ENCODE assay signal across 8 mouse cellular contexts in genomic region chr2:9874467-9875219, GRCm38 (mm10). TPM values are rescaled to one million over a fixed set of nuclear protein-coding genes. Genes with fewer than 3 reads are reported as not detected.
A peak's percentile ranks its signal among the peaks of the same experiment; 100 is the strongest.
DNase-seq lines count a peak whose midpoint lies in the region; ATAC-seq lines count a peak whose summit lies in the region.
"Had no signal": no experiment of that assay in that cellular context is flagged by ENCODE, and none has a peak within 500 bp of the region (broad histone marks: within the 10 kb centered on the region; RNA-seq: fewer than 3 reads in every experiment).

No protein-coding gene starts in this region.

- no peak for DNase-seq in kidney, postnatal 14 days
- peak; percentile 13 for DNase-seq in thymus, postnatal 0 days (ENCODE audit: low spot score)
- DNase-seq in urinary bladder, postnatal 10 days (ENCODE audit: low spot score), result no peak
- DNase-seq: left cerebral cortex, postnatal 4 days had no signal

- H3K36me3 ChIP-seq in kidney, embryonic 15.5 days, result no peaks in the 10 kb centered on the region
- H3K36me3 ChIP-seq in embryonic facial prominence, embryonic 15.5 days, result no peaks in the 10 kb centered on the region
- H3K36me3 ChIP-seq in limb, embryonic 15.5 days, result no peaks in the 10 kb centered on the region

- peaks cover 33% of the 10 kb centered on the region for H3K4me1 ChIP-seq in kidney, embryonic 15.5 days
- H3K4me1 ChIP-seq in embryonic facial prominence, embryonic 15.5 days, result peaks cover 44% of the 10 kb centered on the region
- H3K4me1 ChIP-seq in limb, embryonic 15.5 days, result peaks cover 34% of the 10 kb centered on the region

- no peaks in the 10 kb centered on the region for H3K9me3 ChIP-seq in kidney, embryonic 15.5 days (replicated peaks)
- H3K9me3 ChIP-seq in embryonic facial prominence, embryonic 15.5 days (replicated peaks), result no peaks in the 10 kb centered on the region
- no peaks in the 10 kb centered on the region for H3K9me3 ChIP-seq in limb, embryonic 15.5 days

- H3K27me3 ChIP-seq in kidney, embryonic 15.5 days, result peaks cover 92% of the 10 kb centered on the region
- H3K27me3 ChIP-seq in embryonic facial prominence, embryonic 15.5 days, result peaks cover 63% of the 10 kb centered on the region
- peaks cover 88% of the 10 kb centered on the region for H3K27me3 ChIP-seq in limb, embryonic 15.5 days

- peak overlapping the region; percentile 68 for H3K27ac ChIP-seq in kidney, embryonic 15.5 days
- H3K27ac ChIP-seq in embryonic facial prominence, embryonic 15.5 days (replicated peaks), result no peak overlapping the region
- no peak overlapping the region for H3K27ac ChIP-seq in limb, embryonic 15.5 days

- peak overlapping the region; percentile 55 for H3K4me3 ChIP-seq in kidney, embryonic 15.5 days (replicated peaks)
- peak overlapping the region; percentile 54 for H3K4me3 ChIP-seq in embryonic facial prominence, embryonic 15.5 days (replicated peaks)
- H3K4me3 ChIP-seq in limb, embryonic 15.5 days, result peak overlapping the region; percentile 48

- H3K4me2 ChIP-seq in kidney, embryonic 15.5 days, result peak overlapping the region; percentile 38
- H3K4me2 ChIP-seq in embryonic facial prominence, embryonic 15.5 days (replicated peaks), result peak overlapping the region; percentile 92
- H3K4me2 ChIP-seq in limb, embryonic 15.5 days, result 0 out of 2 replicates have a peak overlapping the region, but pooled peaks have one; percentile 11

- peak overlapping the region; percentile 47 for H3K9ac ChIP-seq in kidney, embryonic 15.5 days
- H3K9ac ChIP-seq in embryonic facial prominence, embryonic 15.5 days, result no peak overlapping the region
- no peak overlapping the region for H3K9ac ChIP-seq in limb, embryonic 15.5 days

- WGBS in kidney, embryonic 15.5 days, result 15% methylated on average over 36 of the region's 39 CpGs
- 13% methylated on average over 37 of the region's 39 CpGs for WGBS in embryonic facial prominence, embryonic 15.5 days
- WGBS in limb, embryonic 15.5 days, result 14% methylated on average over 36 of the region's 39 CpGs

- no peak for ATAC-seq in kidney, embryonic 15.5 days (replicated peaks; ENCODE audit: low FRiP score)
- ATAC-seq in embryonic facial prominence, embryonic 15.5 days (ENCODE audit: insufficient number of reproducible peaks, low FRiP score, low TSS enrichment, low read depth), result no peak
- ATAC-seq in limb, embryonic 15.5 days (ENCODE audit: insufficient number of reproducible peaks, low FRiP score, low TSS enrichment, low read depth), result no peak
- no peak for ATAC-seq in monocyte, adult 5-6 weeks (replicated peaks; ENCODE audit: insufficient number of reproducible peaks, low FRiP score, low TSS enrichment, poor library complexity, severe bottlenecking)

RNA-seq across cellular contexts. Expression of gene 4930412O13Rik, which starts 6.4 kb away (rescaled TPM):
- 2.8 and 3.0 TPM in 2 replicates for polyA plus RNA-seq in kidney, embryonic 15.5 days (2015; fragmentation: Nextera tagmentation; extraction: Ambion mirVana)
- 0.67 TPM in 1 of 2 replicates, not detected in the other for polyA plus RNA-seq in embryonic facial prominence, embryonic 15.5 days (2015; fragmentation: Nextera tagmentation; extraction: Ambion mirVana)
- not detected in 2 replicates for polyA plus RNA-seq in limb, embryonic 15.5 days (2015; fragmentation: Nextera tagmentation; extraction: Ambion mirVana)
- not detected in 2 replicates for polyA plus RNA-seq in thymus, postnatal 0 days (2015; fragmentation: Nextera tagmentation; extraction: Ambion mirVana)
- total RNA-seq in monocyte, adult 5-6 weeks (2017), result not detected in 3 replicates
- total RNA-seq: left cerebral cortex, postnatal 4 days had no signal

RNA-seq across cellular contexts. Expression of gene 9230102O04Rik, which starts 14.7 kb away (rescaled TPM):
- 4.9 and 6.2 TPM in 2 replicates for polyA plus RNA-seq in kidney, embryonic 15.5 days (2015; fragmentation: Nextera tagmentation; extraction: Ambion mirVana)
- 0.56 and 0.65 TPM in 2 replicates for polyA plus RNA-seq in embryonic facial prominence, embryonic 15.5 days (2015; fragmentation: Nextera tagmentation; extraction: Ambion mirVana)
- polyA plus RNA-seq in limb, embryonic 15.5 days (2015; fragmentation: Nextera tagmentation; extraction: Ambion mirVana), result not detected in 2 replicates
- not detected in 2 replicates for polyA plus RNA-seq in thymus, postnatal 0 days (2015; fragmentation: Nextera tagmentation; extraction: Ambion mirVana)
- total RNA-seq in monocyte, adult 5-6 weeks (2017), result not detected in 3 replicates
- total RNA-seq: left cerebral cortex, postnatal 4 days had no signal

RNA-seq across cellular contexts. Expression of gene Gata3, which starts 15.2 kb away (rescaled TPM):
- polyA plus RNA-seq in kidney, embryonic 15.5 days (2015; fragmentation: Nextera tagmentation; extraction: Ambion mirVana), result 98.5 and 108 TPM in 2 replicates
- polyA plus RNA-seq in embryonic facial prominence, embryonic 15.5 days (2015; fragmentation: Nextera tagmentation; extraction: Ambion mirVana), result 50.7 and 54.0 TPM in 2 replicates
- 38.8 and 41.4 TPM in 2 replicates for polyA plus RNA-seq in limb, embryonic 15.5 days (2015; fragmentation: Nextera tagmentation; extraction: Ambion mirVana)
- 69.7 and 81.2 TPM in 2 replicates for polyA plus RNA-seq in thymus, postnatal 0 days (2015; fragmentation: Nextera tagmentation; extraction: Ambion mirVana)
- total RNA-seq in monocyte, adult 5-6 weeks (2017), result 2.2 to 10.5 TPM (median 2.9 TPM) in 3 replicates

Comparison
In these comparisons a context has a peak if more than half of its experiments do, and no peak if none do; other contexts are left out.
1. H3K4me2 ChIP-seq: peak in every context shown above with its lines; median percentile 92 in embryonic facial prominence, embryonic 15.5 days; 38 in kidney, embryonic 15.5 days; 11 in limb, embryonic 15.5 days.